Mouse (Mus musculus) heart, postnatal 36 days (tissue): Measurements from ENCODE around the gene Cdc6. TPM values are rescaled to one million over a fixed set of nuclear protein-coding genes. Genes with fewer than 3 reads are reported as not detected.

ENCODE experiments used
- DNase-seq, 2 experiments: peaks; one replicate each; pipeline ENCODE4 v3.0.0; 2021 to 2022
- intact Hi-C: fragments of 180-260 bp; cut with DNase I; formaldehyde crosslinking; loops from one replicate; pipeline ENCODE4 v1.15.1; 2025
- total RNA-seq, 2 experiments: library from RNA; stranded (reverse); gene quantifications; 2 replicates each; pipeline ENCODE4 v1.2.3; 2021

Gene Cdc6
- total RNA-seq, 2 experiments from 2014 or later: 0.14 to 0.49 TPM

- intact Hi-C loops: no loop called here
- DNase-seq: peak in 1 of 2 experiments; percentile 74
These were observed 33.8 kb downstream of the Cdc6 start for GRCm38 (mm10) chr11:98941341-98941825.

GRCm38 (mm10) chr11:98941826-98942550 is 34.4 kb downstream of the Cdc6 start:
- peak in 1 of 2 experiments; percentile 84 for DNase-seq
- intact Hi-C loops: loop anchor here (1.0 kb wide), 1 partner anchor 21 kb away; no protein-coding TSS in a partner anchor

- intact Hi-C loops: loop anchor here (1.0 kb wide), 1 partner anchor 21 kb away; no protein-coding TSS in a partner anchor
These were observed 34.9 kb downstream of the Cdc6 start for GRCm38 (mm10) chr11:98942555-98942922.

GRCm38 (mm10) chr11:98942923-98943641 is 35.5 kb downstream of the Cdc6 start:
- intact Hi-C loops: loop anchor here (1.0 kb wide), 1 partner anchor 20 kb away; no protein-coding TSS in a partner anchor
- peak; percentile 68 to 76 for DNase-seq

More at GRCm38 (mm10) chr11:98942555-98942922, 34.9 kb downstream of the Cdc6 start:
- DNase-seq: peak; percentile 60 to 78

- intact Hi-C loops: no loop called here
- peak in 1 of 2 experiments; percentile 59 for DNase-seq
These were observed 36.3 kb downstream of the Cdc6 start for GRCm38 (mm10) chr11:98943741-98944461.

- DNase-seq: no peak
- intact Hi-C loops: no loop called here
These were observed 37.5 kb downstream of the Cdc6 start for GRCm38 (mm10) chr11:98944897-98945604.

- intact Hi-C loops: no loop called here
- peak in 1 of 2 experiments; percentile 15 for DNase-seq
These were observed 38.0 kb downstream of the Cdc6 start for GRCm38 (mm10) chr11:98945605-98945977.

- no peak for DNase-seq
- intact Hi-C loops: no loop called here
These were observed 40.5 kb downstream of the Cdc6 start for GRCm38 (mm10) chr11:98947969-98948569.

- intact Hi-C loops: no loop called here
- DNase-seq: no peak
These were observed 41.8 kb downstream of the Cdc6 start for GRCm38 (mm10) chr11:98949242-98949957.

- intact Hi-C loops: loop anchor here (2.0 kb wide), 1 partner anchor 19 kb away; no protein-coding TSS in a partner anchor
- DNase-seq: no peak
These were observed 42.4 kb downstream of the Cdc6 start for GRCm38 (mm10) chr11:98949958-98950460.

- no peak for DNase-seq
- intact Hi-C loops: loop anchor here (2.0 kb wide), 1 partner anchor 20 kb away; no protein-coding TSS in a partner anchor
These were observed 42.9 kb downstream of the Cdc6 start for GRCm38 (mm10) chr11:98950484-98950883.

- DNase-seq: peak; percentile 92 to 96
- intact Hi-C loops: loop anchor here (2.0 kb wide), 1 partner anchor 20 kb away; no protein-coding TSS in a partner anchor
These were observed 43.7 kb downstream of the Cdc6 start for GRCm38 (mm10) chr11:98951026-98951906.

GRCm38 (mm10) chr11:98952111-98952510 is 44.5 kb downstream of the Cdc6 start:
- DNase-seq: no peak
- intact Hi-C loops: no loop called here

- intact Hi-C loops: no loop called here
- no peak for DNase-seq
These were observed 45.1 kb downstream of the Cdc6 start for GRCm38 (mm10) chr11:98952736-98953135.

- DNase-seq: no peak
- intact Hi-C loops: no loop called here
These were observed 45.8 kb downstream of the Cdc6 start for GRCm38 (mm10) chr11:98953361-98953760.

- DNase-seq: peak in 1 of 2 experiments; percentile 12
- intact Hi-C loops: no loop called here
These were observed 46.3 kb downstream of the Cdc6 start for GRCm38 (mm10) chr11:98953835-98954320.

- intact Hi-C loops: no loop called here
These were observed 46.8 kb downstream of the Cdc6 start for GRCm38 (mm10) chr11:98954373-98954772.

More at GRCm38 (mm10) chr11:98954373-98954772, 46.8 kb downstream of the Cdc6 start:
- DNase-seq: peak; percentile 82 to 84
